Mouse (Mus musculus) forebrain, postnatal 0 days (tissue): Measurements from ENCODE around the gene Atg4a. TPM values are rescaled to one million over a fixed set of nuclear protein-coding genes. Genes with fewer than 3 reads are reported as not detected.

ENCODE experiments used
- ATAC-seq: fragments of 200-750 bp; cut with Nextera tagmentation; 2 replicates; pipeline ENCODE4 v1.8.0; 2017; ENCODE audit warnings: mild to moderate bottlenecking, moderate library complexity
- DNase-seq: peaks from one replicate; pipeline ENCODE4 v3.0.0-alpha.2; 2015
- H3K27ac ChIP-seq: fragments of 300-500 bp; sonication (generic); 2 replicates; pipeline ENCODE4 v1.5.1; 2014; ENCODE audit warnings: low read depth, mild to moderate bottlenecking, antibody characterized with exemption, low read length, moderate library complexity, mixed read lengths
- H3K27me3 ChIP-seq: fragments of 300-500 bp; sonication (generic); 2 replicates; pipeline ENCODE4 v1.6.1; 2014; ENCODE audit warnings: mild to moderate bottlenecking, low read length, mixed read lengths; ENCODE audit not compliant: insufficient read depth
- H3K36me3 ChIP-seq: fragments of 300-500 bp; sonication (generic); 2 replicates; pipeline ENCODE4 v1.6.1; 2014; ENCODE audit warnings: mild to moderate bottlenecking, moderate library complexity; ENCODE audit not compliant: insufficient read depth
- H3K4me1 ChIP-seq: fragments of 300-500 bp; sonication (generic); 2 replicates; pipeline ENCODE4 v1.6.1; 2014; ENCODE audit warnings: antibody characterized with exemption; ENCODE audit not compliant: insufficient read depth
- H3K4me2 ChIP-seq: fragments of 300-500 bp; sonication (generic); 2 replicates; pipeline ENCODE4 v1.6.1; 2014; ENCODE audit warnings: low read depth, mild to moderate bottlenecking, moderate library complexity
- H3K4me3 ChIP-seq: fragments of 300-500 bp; sonication (generic); 2 replicates; pipeline ENCODE4 v1.5.1; 2014; ENCODE audit warnings: low read depth, low read length, mixed read lengths
- H3K9ac ChIP-seq: fragments of 300-500 bp; sonication (generic); 2 replicates; pipeline ENCODE4 v1.6.1; 2014; ENCODE audit warnings: mild to moderate bottlenecking
- H3K9me3 ChIP-seq: fragments of 300-500 bp; sonication (generic); 2 replicates; pipeline ENCODE4 v1.6.1; 2016; ENCODE audit warnings: low read length
- CTCF ChIP-seq: sonication (generic); IDR thresholded peaks from 2 replicates; pipeline ENCODE4 v1.5.1; 2016; ENCODE audit warnings: antibody characterized with exemption, control low read depth, low read depth
- WGBS: fragments of 180-500 bp; shearing (Covaris S2); extraction: QIAGEN DNeasy Blood & Tissue Kit; methylation state at CpG from one replicate; pipeline ENCODE4 v1.1.7; 2014; 5-methylcytosine and 5-hydroxymethylcytosine counted together
- polyA plus RNA-seq: library from polyadenylated mRNA; unstranded; fragments of >200 nt; fragmentation: Nextera tagmentation; extraction: Ambion mirVana; gene quantifications from 2 replicates; pipeline ENCODE4 v1.2.1, GENCODE M21; 2015
- total RNA-seq: library from RNA; depleted of rRNA; stranded (reverse); fragments of >200 nt; gene quantifications from 2 replicates; pipeline ENCODE4 v1.2.3, GENCODE M21; 2014; rRNA removed

Atg4a gene
- total and polyA plus RNA-seq, 2 experiments from 2014 or later = 9.8 to 17.8 TPM

DNA sequence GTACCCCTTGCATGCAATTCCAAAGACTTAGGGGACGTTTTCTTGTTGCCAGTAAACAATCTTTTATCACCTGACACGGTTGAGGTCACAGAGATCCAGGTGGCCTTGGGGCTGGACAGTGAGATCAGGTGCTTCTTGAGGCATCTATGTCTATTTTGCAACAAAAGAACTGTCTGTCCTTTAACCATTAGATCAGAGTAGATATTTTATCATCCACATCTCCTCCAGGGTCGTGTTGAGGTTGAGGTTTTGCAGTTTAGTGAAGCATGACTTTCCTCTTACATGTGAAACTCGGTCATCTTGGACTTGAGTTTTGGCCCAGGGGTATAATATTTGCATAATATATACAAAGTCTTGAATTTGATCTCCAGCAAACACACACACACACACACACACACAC lies 200.9 kb downstream of the Atg4a start:
- DNase-seq (no peak), ATAC-seq (no peak)
- no peaks in the 10 kb centered on the region for H3K36me3 ChIP-seq
- 55% methylated on average over 4 of the region's 4 CpGs for WGBS
- H3K4me3 ChIP-seq = no peak overlapping the region
- no peaks in the 10 kb centered on the region for H3K9me3 ChIP-seq
- no peak overlapping the region for H3K4me2 ChIP-seq
- TF ChIP-seq CTCF = no peak
- H3K4me1 ChIP-seq = no peaks in the 10 kb centered on the region
- no peak overlapping the region for H3K9ac ChIP-seq
- H3K27ac ChIP-seq = no peak overlapping the region
- H3K27me3 ChIP-seq = no peaks in the 10 kb centered on the region

GRCm38 (mm10) chrX:141158160-141158559 lies 201.5 kb downstream of the Atg4a start:
- H3K4me3 ChIP-seq = no peak overlapping the region
- DNase-seq (peak; percentile 4), ATAC-seq (no peak)
- 0 out of 2 replicates have a peak, but pooled peaks cover 2% of the 10 kb centered on the region for H3K36me3 ChIP-seq
- H3K27me3 ChIP-seq = no peaks in the 10 kb centered on the region
- WGBS = 46% methylated on average over 4 of the region's 4 CpGs
- no peaks in the 10 kb centered on the region for H3K4me1 ChIP-seq
- no peak overlapping the region for H3K4me2 ChIP-seq
- H3K9ac ChIP-seq = no peak overlapping the region
- no peak overlapping the region for H3K27ac ChIP-seq
- H3K9me3 ChIP-seq = no peaks in the 10 kb centered on the region
- peak; percentile 50 for TF ChIP-seq CTCF

DNA sequence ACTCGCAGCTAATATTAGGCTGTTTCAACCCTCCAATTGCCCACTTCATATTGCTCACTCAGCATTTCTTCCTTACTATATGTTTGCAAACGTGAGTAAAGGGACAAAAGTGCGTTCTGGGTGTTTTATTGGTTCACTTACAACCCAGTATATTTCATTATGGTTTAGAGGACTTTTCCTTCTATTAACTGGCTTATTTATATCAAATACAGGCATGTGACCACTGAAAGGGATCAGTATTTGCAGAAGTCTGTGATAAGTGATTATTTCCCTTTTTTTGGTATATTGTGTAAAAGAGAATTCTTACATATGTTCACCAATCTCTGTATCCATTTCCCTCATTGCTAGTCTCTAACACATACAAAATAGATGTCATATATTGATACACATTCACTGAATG lies 203.7 kb downstream of the Atg4a start:
- no peak for TF ChIP-seq CTCF
- Histone ChIP-seq H3K4me2 (no peak overlapping the region), H3K27me3 (no peaks in the 10 kb centered on the region), H3K36me3 (0 out of 2 replicates have a peak, but pooled peaks cover 2% of the 10 kb centered on the region), H3K4me3 (no peak overlapping the region), H3K9ac (no peak overlapping the region), H3K27ac (no peak overlapping the region), H3K4me1 (no peaks in the 10 kb centered on the region), H3K9me3 (no peaks in the 10 kb centered on the region)
- ATAC-seq (no peak), DNase-seq (no peak)
- 66% methylated on average over 3 of the region's 3 CpGs for WGBS

DNA sequence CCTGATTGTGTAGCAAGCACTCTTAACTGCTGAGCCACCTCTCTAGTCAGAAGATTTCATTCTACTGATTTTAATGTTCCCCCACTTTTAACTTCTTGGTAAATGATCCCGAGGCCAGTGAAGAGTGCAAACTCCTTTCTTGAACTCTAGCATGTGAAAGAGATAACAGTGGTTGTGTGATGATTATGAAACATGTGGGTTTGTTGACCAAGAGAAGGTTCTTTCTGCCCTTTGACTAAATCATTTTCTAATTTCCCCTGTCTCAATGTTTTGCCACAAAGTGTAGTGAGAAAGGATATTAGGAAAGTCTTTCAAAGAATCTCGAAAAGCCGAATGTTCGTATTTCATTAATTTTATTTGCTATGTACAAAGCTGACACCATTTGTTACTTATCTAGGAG lies 208.4 kb downstream of the Atg4a start:
- Histone ChIP-seq H3K27ac (no peak overlapping the region), H3K4me1 (no peaks in the 10 kb centered on the region), H3K4me3 (no peak overlapping the region), H3K27me3 (no peaks in the 10 kb centered on the region), H3K4me2 (no peak overlapping the region), H3K9me3 (no peaks in the 10 kb centered on the region), H3K9ac (no peak overlapping the region), H3K36me3 (0 out of 2 replicates have a peak, but pooled peaks cover 2% of the 10 kb centered on the region)
- no peak for TF ChIP-seq CTCF
- ATAC-seq (no peak), DNase-seq (no peak)
- WGBS = 89% methylated on average over 4 of the region's 4 CpGs

DNA sequence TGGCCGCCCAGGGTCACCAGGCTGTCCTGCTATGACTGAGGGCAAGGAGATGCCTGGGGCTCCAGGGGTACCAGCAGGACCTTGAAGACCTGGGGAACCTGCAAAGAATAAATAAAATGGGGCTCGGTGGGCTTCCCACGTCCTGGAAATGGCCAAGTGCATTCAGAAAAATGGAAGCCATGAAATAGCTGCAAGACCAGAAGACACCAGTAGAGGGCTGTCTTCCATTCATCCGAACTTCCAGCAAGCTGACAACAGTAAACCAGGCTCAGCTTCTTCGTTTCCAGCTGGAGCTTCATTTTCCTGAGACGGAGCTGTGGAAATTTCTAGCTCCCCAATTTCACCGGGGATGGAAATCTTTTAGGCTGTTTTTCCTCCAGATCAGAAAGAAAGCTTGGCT lies 218.6 kb downstream of the Atg4a start:
- Histone ChIP-seq H3K4me1 (no peaks in the 10 kb centered on the region), H3K36me3 (no peaks in the 10 kb centered on the region), H3K9ac (no peak overlapping the region), H3K4me2 (no peak overlapping the region), H3K9me3 (no peaks in the 10 kb centered on the region), H3K27ac (no peak overlapping the region), H3K27me3 (no peaks in the 10 kb centered on the region), H3K4me3 (no peak overlapping the region)
- 38% methylated on average over 7 of the region's 7 CpGs for WGBS
- DNase-seq (peak; percentile 66), ATAC-seq (no peak)
- TF ChIP-seq CTCF = peak; percentile 67

GRCm38 (mm10) chrX:141195036-141195435 lies 238.3 kb downstream of the Atg4a start:
- H3K4me2 ChIP-seq = no peak overlapping the region
- TF ChIP-seq CTCF = no peak
- H3K4me1 ChIP-seq = no peaks in the 10 kb centered on the region
- H3K9me3 ChIP-seq = no peaks in the 10 kb centered on the region
- H3K27ac ChIP-seq = no peak overlapping the region
- no peak overlapping the region for H3K4me3 ChIP-seq
- H3K36me3 ChIP-seq = no peaks in the 10 kb centered on the region
- no peaks in the 10 kb centered on the region; the same call in 1 of the 2 replicates for H3K27me3 ChIP-seq
- ATAC-seq (no peak), DNase-seq (no peak)
- H3K9ac ChIP-seq = no peak overlapping the region

GRCm38 (mm10) chrX:141198993-141199392 lies 242.3 kb downstream of the Atg4a start:
- H3K4me2 ChIP-seq = no peak overlapping the region
- 80% methylated on average over 3 of the region's 3 CpGs for WGBS
- TF ChIP-seq CTCF = no peak
- no peaks in the 10 kb centered on the region for H3K36me3 ChIP-seq
- no peak overlapping the region for H3K27ac ChIP-seq
- DNase-seq = no peak
- no peaks in the 10 kb centered on the region for H3K4me1 ChIP-seq
- H3K4me3 ChIP-seq = no peak overlapping the region
- no peaks in the 10 kb centered on the region for H3K27me3 ChIP-seq
- no peak overlapping the region for H3K9ac ChIP-seq
- ATAC-seq = no peak
- H3K9me3 ChIP-seq = no peaks in the 10 kb centered on the region

GRCm38 (mm10) chrX:141212802-141213201 lies 256.1 kb downstream of the Atg4a start:
- no peak overlapping the region for H3K27ac ChIP-seq
- peak; percentile 61 for TF ChIP-seq CTCF
- no peak overlapping the region for H3K9ac ChIP-seq
- H3K9me3 ChIP-seq = no peaks in the 10 kb centered on the region
- H3K36me3 ChIP-seq = no peaks in the 10 kb centered on the region
- DNase-seq (peak; percentile 62), ATAC-seq (peak; percentile 78)
- no peaks in the 10 kb centered on the region for H3K4me1 ChIP-seq
- 32% methylated on average over 5 of the region's 5 CpGs for WGBS
- H3K4me3 ChIP-seq = no peak overlapping the region
- no peak overlapping the region for H3K4me2 ChIP-seq
- H3K27me3 ChIP-seq = no peaks in the 10 kb centered on the region

Other genes starting within 250 kb of the Atg4a start
- gene Tex13b, start 143.5 kb upstream of the Atg4a start, total RNA-seq = not detected in 2 replicates
- not detected in 2 replicates for gene Tex13b, start 143.5 kb upstream of the Atg4a start, polyA plus RNA-seq
- gene Vsig1, start 49.3 kb upstream of the Atg4a start, total RNA-seq = not detected in 2 replicates
- 0.12 TPM in 1 of 2 replicates, not detected in the other for gene Vsig1, start 49.3 kb upstream of the Atg4a start, polyA plus RNA-seq
- gene Psmd10, start 179 bp upstream of the Atg4a start, total RNA-seq = 17.1 and 20.2 TPM in 2 replicates
- 34.3 and 35.2 TPM in 2 replicates for gene Psmd10, start 179 bp upstream of the Atg4a start, polyA plus RNA-seq